Mouse (Mus musculus): ENCODE data around the gene Glo1.
A peak's percentile ranks its signal among the peaks of the same experiment; 100 is the strongest.

Glo1 gene

DNA sequence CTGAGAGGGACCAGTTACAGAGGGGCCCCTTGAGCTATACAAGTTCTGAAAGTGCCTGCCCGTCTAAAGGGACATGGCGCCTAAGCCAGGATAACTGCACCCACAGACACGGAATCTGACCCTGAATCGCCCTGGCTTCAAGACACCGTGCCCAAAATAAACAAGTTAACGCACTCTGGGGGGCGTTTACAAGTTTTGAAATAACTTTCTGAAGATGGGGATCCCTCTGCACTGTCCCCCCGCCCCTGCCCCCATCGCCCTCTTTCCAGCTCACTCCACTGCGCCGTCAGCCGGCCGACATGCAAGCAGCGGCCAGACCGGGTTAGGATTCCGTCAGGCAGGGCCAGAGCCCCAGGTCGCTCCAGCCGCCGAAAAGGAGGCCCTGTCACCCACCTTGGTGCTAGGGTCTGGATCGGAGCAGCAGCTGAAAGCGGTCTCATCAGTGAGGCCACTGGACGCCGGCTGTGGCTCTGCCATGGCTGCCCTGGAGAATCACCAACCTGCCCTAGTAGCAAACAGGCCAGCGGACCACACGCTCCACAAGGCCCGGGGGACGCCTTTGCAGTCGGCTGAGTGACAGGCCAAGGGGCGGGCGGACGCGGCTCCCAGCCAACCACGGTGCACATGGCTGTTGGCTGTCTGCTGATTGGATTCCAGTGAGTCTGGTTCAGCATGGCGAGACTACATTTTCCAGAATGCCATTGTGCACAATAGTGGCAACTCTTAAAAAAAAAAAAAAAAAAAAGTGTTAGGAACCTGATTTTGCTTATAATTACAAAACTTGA is 14.4 kb downstream of the Glo1 start:
- peak; percentile 77 for DNase-seq (ENCODE audit: low read depth, low spot score)

GRCm38 (mm10) chr17:30611221-30612074 is 15.2 kb downstream of the Glo1 start:
- no peak for DNase-seq (ENCODE audit: low read depth, low spot score)

DNA sequence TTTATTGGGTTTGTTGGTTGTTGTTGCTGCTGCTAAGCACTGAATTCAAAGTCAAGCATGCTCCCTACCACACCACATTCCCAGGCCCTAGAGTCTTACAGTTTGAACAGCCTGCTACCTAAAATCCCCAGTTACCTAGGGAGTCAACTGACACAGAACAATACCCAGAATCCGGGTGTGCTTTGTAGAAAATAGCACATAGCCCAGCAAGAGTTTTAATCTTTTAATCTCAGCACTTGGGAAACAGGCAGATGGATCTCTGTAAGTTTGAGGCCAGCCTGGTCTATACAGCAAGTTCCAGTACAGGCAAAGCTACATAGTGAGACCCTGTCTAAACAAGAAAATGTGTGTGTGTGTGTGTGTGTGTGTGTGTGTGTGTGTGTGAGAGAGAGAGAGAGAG is 15.9 kb downstream of the Glo1 start:
- DNase-seq (ENCODE audit: low read depth, low spot score): no peak

DNA sequence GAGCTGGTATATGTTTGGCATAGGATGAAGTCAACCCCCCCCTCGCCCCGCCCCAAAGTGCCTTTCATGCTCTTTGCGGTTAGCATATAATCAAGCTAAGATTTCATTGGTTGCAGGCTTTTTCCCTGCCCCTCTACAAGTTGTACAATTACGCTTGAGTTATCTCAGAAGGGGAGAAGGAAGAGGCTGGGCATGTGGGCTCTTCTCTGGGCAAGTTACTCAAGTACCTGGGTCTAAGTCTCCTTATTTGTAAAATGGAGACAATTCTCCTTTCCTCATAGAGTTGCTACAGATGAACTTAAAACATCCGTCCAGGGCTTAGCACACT is 16.7 kb downstream of the Glo1 start:
- DNase-seq (ENCODE audit: low read depth, low spot score): no peak

DNA sequence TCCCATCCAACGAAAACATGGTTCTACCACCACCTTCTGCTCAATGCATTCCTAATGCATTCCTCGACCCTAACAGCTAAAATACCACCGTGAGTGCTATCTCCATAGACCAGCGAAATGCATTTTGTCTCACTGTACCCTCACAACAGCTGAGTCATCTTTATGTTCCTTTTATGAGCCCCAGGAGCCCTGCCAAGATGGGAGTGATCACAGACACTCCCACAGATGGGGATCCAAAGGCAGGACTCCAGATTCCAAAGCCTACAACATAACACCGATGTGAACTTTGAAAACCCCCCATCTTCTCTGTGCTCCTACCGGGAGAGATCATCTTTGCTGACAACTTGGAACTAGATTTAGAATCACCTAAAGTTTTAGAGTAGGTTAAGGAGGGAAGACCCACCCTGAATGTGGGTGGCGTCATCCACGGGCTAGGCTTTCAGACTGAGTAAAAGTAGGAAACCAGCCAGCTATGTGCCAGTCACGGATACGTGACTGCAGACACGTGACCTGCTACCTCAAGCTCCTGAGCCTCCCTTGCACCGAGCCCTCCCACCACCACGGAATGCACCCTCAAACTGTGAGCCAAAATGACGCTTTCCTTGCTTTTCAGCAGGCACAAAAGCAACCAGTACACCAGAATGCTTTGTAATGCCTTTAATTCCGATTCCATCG is 17.2 kb downstream of the Glo1 start:
- DNase-seq (ENCODE audit: low read depth, low spot score): no peak

- no peak for DNase-seq (ENCODE audit: low read depth, low spot score)
Observed at GRCm38 (mm10) chr17:30607909-30608495, 18.7 kb downstream of the Glo1 start.

- no peak for DNase-seq (ENCODE audit: low read depth, low spot score)
Observed at GRCm38 (mm10) chr17:30607330-30607729, 19.3 kb downstream of the Glo1 start.

DNA sequence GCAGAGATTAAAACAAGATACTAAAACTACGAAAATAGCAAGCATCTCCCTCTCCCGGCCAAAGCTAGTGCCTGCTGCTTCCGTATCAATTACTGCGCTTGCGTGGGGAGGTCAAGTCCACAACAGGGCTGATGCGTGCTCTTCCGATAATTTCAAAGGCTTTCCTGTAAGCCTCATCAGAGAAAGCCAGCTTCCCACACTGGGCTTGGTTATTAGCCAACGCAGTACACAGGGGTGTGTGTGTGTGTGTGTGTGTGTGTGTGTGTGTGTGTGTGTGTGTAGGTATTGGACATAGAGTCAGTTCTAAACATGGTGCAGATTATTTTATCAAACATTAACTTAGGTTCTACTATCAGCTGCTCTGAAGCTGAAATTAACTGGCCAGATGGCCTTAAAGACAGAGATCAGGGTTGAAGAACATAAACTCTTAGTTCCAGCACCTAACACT is 20.0 kb downstream of the Glo1 start:
- no peak for DNase-seq (ENCODE audit: low read depth, low spot score)

- DNase-seq (ENCODE audit: low read depth, low spot score): no peak
Observed at GRCm38 (mm10) chr17:30606206-30606605, 20.5 kb downstream of the Glo1 start.

GRCm38 (mm10) chr17:30605001-30605400 is 21.7 kb downstream of the Glo1 start:
- DNase-seq (ENCODE audit: low read depth, low spot score): no peak

DNA sequence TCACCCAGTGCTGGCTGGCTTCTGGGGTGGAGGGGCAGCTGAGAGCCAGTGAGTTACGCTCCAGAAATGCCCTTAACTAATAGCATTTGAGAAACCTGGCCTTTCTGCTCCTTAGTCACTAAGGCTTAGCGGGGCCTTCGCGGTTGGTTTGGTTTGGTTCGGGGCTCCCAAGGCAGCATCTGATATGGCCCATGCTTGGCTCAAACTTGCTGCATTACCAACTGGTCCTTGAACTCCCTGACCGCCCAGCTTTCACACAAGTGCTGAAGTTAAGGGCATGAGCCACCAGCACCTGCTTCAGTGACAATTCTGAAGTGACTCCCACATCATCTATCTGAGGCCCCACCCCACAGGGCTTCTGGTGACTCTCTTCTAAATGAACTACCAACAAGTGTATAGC is 22.4 kb downstream of the Glo1 start:
- no peak for DNase-seq (ENCODE audit: low read depth, low spot score)

DNA sequence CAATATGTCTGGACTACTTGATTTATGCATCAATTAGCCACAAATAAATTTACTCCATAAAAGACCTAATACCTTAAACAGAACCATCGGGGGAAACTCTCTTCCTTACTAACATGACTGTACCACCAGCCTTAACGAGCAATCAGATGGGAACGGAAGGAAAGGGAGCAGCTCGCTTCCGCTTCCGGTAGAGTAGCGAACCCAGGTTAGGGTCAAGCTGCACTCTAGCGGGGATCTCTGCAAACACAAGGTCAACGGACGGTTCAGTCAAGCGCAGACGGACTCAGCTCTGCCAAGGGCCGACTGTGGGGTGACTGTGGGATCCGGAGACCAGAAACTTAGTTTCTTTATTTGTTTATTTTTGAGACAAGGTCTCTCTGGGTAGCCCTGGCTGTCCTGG is 24.5 kb downstream of the Glo1 start:
- no peak for DNase-seq (ENCODE audit: low read depth, low spot score)

DNA sequence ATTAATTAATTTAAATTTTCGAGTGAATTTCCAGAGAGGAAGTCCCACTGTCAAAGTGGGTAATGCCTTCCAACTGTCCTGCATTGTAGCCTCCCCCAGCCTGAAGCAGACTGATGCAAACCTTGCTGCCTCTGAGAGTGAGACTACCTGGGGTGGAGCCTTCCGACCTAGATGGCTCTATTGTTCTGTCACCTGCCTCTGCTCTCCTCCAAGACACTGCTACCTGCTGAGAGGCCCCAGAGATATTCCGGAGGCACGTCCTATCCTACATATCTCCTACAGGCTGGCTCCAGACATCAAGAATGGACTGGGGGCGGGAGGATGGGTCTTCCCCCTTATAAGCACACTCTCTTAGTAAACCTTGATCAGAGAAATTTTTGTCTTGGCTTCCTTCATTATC is 28.4 kb downstream of the Glo1 start:
- no peak for DNase-seq (ENCODE audit: low read depth, low spot score)

GRCm38 (mm10) chr17:30597786-30598185 is 28.9 kb downstream of the Glo1 start:
- peak; percentile 78 for DNase-seq (ENCODE audit: low read depth, low spot score)

DNA sequence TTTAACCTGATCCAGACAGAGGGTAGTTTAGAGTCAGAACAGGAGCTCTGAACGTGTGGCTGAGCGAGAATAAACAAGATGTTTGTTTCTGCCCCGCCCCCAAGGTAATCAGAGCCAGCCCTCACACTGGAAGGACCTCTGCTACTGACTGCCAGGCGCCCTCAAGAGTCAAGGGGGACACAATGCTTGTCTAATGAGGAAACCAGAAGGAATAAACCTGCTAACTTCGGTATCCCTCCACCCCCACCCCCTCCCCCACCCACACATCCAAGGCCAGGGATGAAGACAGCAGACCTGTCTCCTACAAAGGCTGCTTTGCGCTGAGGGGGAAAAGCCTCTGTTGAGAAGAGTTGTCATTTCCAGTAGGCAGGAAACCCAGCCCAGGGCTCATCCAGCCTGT is 31.8 kb downstream of the Glo1 start:
- DNase-seq (ENCODE audit: low read depth, low spot score): no peak

GRCm38 (mm10) chr17:30594407-30594806 is 32.3 kb downstream of the Glo1 start:
- no peak for DNase-seq (ENCODE audit: low read depth, low spot score)

- DNase-seq (ENCODE audit: low read depth, low spot score): no peak
Observed at GRCm38 (mm10) chr17:30590417-30591198, 36.1 kb downstream of the Glo1 start.

DNA sequence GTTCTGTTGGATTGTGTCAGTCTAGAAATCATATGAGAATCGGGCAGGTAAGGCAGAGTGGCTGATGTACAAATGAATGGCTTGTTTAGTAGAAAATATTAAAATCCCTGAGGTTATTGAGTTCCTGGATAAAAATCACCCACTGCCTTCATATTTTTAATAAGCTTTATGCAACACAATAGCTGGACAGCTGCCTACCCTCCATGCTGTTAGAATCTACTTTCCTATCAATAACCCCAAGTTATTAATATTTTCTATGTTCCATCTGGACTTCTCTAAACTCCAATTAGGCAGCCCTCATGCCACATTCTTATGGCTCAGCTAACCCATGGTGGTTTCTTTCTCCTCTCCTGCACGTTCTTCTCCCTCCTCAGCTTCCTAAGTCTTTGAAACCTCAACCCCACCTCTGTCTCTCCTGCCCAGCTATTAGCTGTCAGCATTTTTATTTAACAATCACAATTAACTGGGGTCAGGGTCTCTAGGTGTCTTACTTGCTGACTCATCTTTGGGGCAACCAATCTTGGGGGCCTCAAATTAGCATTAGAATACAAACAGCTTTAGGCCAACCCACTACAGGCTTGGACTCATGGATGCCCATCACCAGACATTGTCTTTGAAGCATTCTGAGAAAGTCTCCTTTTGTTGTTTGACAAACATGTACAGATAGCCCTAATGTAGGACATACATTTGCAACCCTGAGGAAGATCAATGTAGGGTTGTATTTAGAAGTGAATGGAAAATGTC is 43.2 kb downstream of the Glo1 start:
- no peak for DNase-seq (ENCODE audit: low read depth, low spot score)

DNA sequence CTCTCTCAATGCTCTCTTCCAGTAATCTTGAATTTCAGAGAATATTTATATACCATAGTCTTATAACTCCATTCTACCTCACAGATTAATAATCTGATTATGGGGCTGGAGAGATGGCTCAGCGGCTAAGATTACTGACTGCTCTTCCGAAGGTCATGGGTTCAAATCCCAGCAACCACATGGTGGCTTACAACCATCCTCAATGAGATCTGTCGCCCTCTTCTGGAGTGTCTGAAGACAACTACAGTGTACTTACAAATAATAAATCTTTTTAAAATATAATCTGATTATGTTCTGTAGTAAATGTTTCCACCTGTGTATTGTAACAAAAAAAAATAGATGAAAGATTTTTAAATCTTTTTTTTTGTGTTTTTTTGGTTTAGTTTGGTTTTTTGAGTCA is 44.4 kb downstream of the Glo1 start:
- DNase-seq (ENCODE audit: low read depth, low spot score): no peak

GRCm38 (mm10) chr17:30581201-30581600 is 45.5 kb downstream of the Glo1 start:
- no peak for DNase-seq (ENCODE audit: low read depth, low spot score)

GRCm38 (mm10) chr17:30580781-30581180 is 45.9 kb downstream of the Glo1 start:
- DNase-seq (ENCODE audit: low read depth, low spot score): no peak
